Mouse (Mus musculus) ES-E14 (cell line): ENCODE results near the gene Grem2.

Source experiments
- ZC3H11A ChIP-seq: IDR thresholded peaks from 2 replicates; pipeline ENCODE4 v1.6.1; 2012; ENCODE audit warnings: low read depth, mild to moderate bottlenecking, inconsistent platforms, low read length, borderline replicate concordance
- ZNF384 ChIP-seq: IDR thresholded peaks from 2 replicates; pipeline ENCODE4 v1.6.1; 2012; ENCODE audit warnings: low read depth, low read length, inconsistent platforms

DNA sequence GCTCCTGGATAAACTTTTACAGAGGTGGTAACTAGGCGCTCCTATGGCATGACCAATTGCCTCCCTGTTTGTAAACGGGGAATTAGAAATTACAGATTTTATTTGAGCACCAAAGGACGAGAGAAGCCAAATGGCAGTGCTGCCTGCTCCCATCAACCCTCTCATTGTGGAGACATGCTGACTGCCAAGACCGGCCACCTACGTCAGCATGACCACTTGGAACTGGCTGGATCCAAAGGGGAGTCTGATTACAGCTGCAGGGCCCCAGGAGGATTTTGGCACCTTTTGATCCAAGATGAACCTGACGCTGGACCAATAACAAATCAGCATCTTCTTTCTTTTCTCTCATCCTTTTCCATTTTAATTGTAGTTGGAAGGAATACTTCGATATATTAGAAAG lies 29.1 kb downstream of the Grem2 start:
- no peak for TF ChIP-seq ZC3H11A
- TF ChIP-seq ZNF384: no peak
